Mouse (Mus musculus): ENCODE measurements around the gene Gm9611.
"Not testable (repeated sequence)": the region's sequence is repeated elsewhere in the genome, so short reads cannot be mapped to it uniquely, and the experiment has no call there.

Gm9611 gene
- long read RNA-seq, experiment 1: 0 reads
- long read RNA-seq, experiment 2: 0 reads

- intact Hi-C loops (cut with DNase I): not testable (repeated sequence)
Observed at GRCm38 (mm10) chr14:42297258-42297657, at the start of gene Gm9611. Gene Gm9611 (minus strand): TSS chr14:42297358.

GRCm38 (mm10) chr14:42309910-42310309 is 12.8 kb upstream of the Gm9611 start, which contains the start of gene Gm7995:
Gene Gm7995 (plus strand): TSS chr14:42310210.
- intact Hi-C loops (cut with DNase I): not testable (repeated sequence)

GRCm38 (mm10) chr14:42259948-42260347 is 37.2 kb downstream of the Gm9611 start, which contains the start of gene Gm17026:
Gene Gm17026 (minus strand): TSS chr14:42260048.
- intact Hi-C loops (cut with DNase I): not testable (repeated sequence)

Small RNA genes lying within 50 kb of the gene (microRNA-seq; reads per million reads assigned to microRNA genes)
- gene Gm25208: 0 reads per million in 2 experiments
- gene Gm25892: 0 reads per million in 2 experiments
